Comparison of ENCODE assay signal across 15 mouse cellular contexts in genomic region chr17:23595139-23595538, GRCm38 (mm10). TPM values are rescaled to one million over a fixed set of nuclear protein-coding genes. Genes with fewer than 3 reads are reported as not detected.
A peak's percentile ranks its signal among the peaks of the same experiment; 100 is the strongest.
DNase-seq lines count a peak whose midpoint lies in the region; ATAC-seq and TF ChIP-seq lines count a peak whose summit lies in the region.
"Not testable (repeated sequence)": the region's sequence is repeated elsewhere in the genome, so short reads cannot be mapped to it uniquely, and the experiment has no call there.
"Had no signal": no experiment of that assay in that cellular context is flagged by ENCODE, and none has a peak within 500 bp of the region (broad histone marks: within the 10 kb centered on the region; RNA-seq: fewer than 3 reads in every experiment).

No protein-coding gene starts in this region.

- H3K9me3 ChIP-seq in CH12.LX (replicated peaks; ENCODE audit: low read length); ES-E14 (ENCODE audit: control insufficient read depth, insufficient read depth, low read depth, low read length); MEL (replicated peaks; ENCODE audit: insufficient read depth, low read length); forebrain, embryonic 11.5 days (ENCODE audit: control insufficient read depth, low read length): not testable (repeated sequence)

- H3K9ac ChIP-seq in CH12.LX (ENCODE audit: insufficient read depth, low read depth); ES-E14 (ENCODE audit: insufficient read depth, low read depth, low read length, poor library complexity, severe bottlenecking); MEL (ENCODE audit: control insufficient read depth, low read depth, low read length, poor library complexity, severe bottlenecking); forebrain, embryonic 11.5 days (ENCODE audit: low read length): not testable (repeated sequence)

- H3K27me3 ChIP-seq in CH12.LX (replicated peaks): peaks cover 57% of the 10 kb centered on the region
- not testable (repeated sequence) for H3K27me3 ChIP-seq in MEL (ENCODE audit: control insufficient read depth in 1 of 2, insufficient read depth in 2 of 2, low read length in 2 of 2); forebrain, embryonic 11.5 days (ENCODE audit: control insufficient read depth, insufficient read depth, low read length)

- H3K4me3 ChIP-seq in CH12.LX (replicated peaks in 1 of 3; ENCODE audit: low read depth in 2 of 3, low read length in 2 of 3, poor library complexity in 1 of 3); ES-E14 (ENCODE audit: insufficient read depth in 1 of 2, low read depth in 1 of 2, low read length in 2 of 2, poor library complexity in 1 of 2, severe bottlenecking in 1 of 2); MEL (ENCODE audit: control insufficient read depth in 1 of 2, insufficient read depth in 1 of 2, low read depth in 2 of 2, low read length in 2 of 2); forebrain, embryonic 11.5 days (ENCODE audit: low read depth, low read length): not testable (repeated sequence)

- in situ Hi-C loops in CH12.LX (cut with MboI; ENCODE audit: low pct_ligation_motif_present, low pct_unique_long_range_greater_than_20kb, low sequenced_read_pairs); ES-E14 (cut with MboI; ENCODE audit: low sequenced_read_pairs in 2 of 2, unreplicated experiment in 2 of 2): not testable (repeated sequence)

- 83% methylated on average over 4 of the region's 4 CpGs for WGBS in forebrain, embryonic 11.5 days

- not testable (repeated sequence) for H3K4me2 ChIP-seq in CH12.LX (ENCODE audit: insufficient read depth, low read depth, poor library complexity, severe bottlenecking); forebrain, embryonic 11.5 days (ENCODE audit: low read depth, low read length, severe bottlenecking)

- dilution Hi-C loops in CH12.LX (cut with MboI; ENCODE audit: extremely low pct_ligation_motif_present, extremely low pct_unique_long_range_greater_than_20kb, low sequenced_read_pairs): not testable (repeated sequence)

- not testable (repeated sequence) for TF ChIP-seq POLR2A in CH12.LX (IDR thresholded peaks at IDR 0.05; ENCODE audit: low read depth, low read length); MEL (IDR thresholded peaks at IDR 0.05; ENCODE audit: control insufficient read depth in 1 of 2, insufficient read depth in 1 of 2, low read depth in 1 of 2, low read length in 2 of 2, poor library complexity in 1 of 2)

- not testable (repeated sequence) for DNase-seq in CH12.LX (ENCODE audit: extremely low read depth); ES-E14 (ENCODE audit: low read depth, low spot score); MEL (ENCODE audit: low read depth, low spot score)
- DNase-seq in forebrain, embryonic 11.5 days (ENCODE audit: low spot score): peak; percentile 10

- H3K79me2 ChIP-seq in CH12.LX (replicated peaks; ENCODE audit: control insufficient read depth, extremely low read depth, insufficient read depth, poor library complexity, severe bottlenecking); MEL (ENCODE audit: control insufficient read depth, insufficient read depth, low read length, poor library complexity): not testable (repeated sequence)

- not testable (repeated sequence) for H3K36me3 ChIP-seq in CH12.LX (replicated peaks in 1 of 2; ENCODE audit: control insufficient read depth in 1 of 2, insufficient read depth in 1 of 2, low read length in 1 of 2); ES-E14 (ENCODE audit: control insufficient read depth, insufficient read depth, low read length, poor library complexity, severe bottlenecking); forebrain, embryonic 11.5 days (ENCODE audit: control insufficient read depth, insufficient read depth, low read length)
- peaks cover 0 to 13% of the 10 kb centered on the region in 2 experiments; a peak in 2 of 4 replicates for H3K36me3 ChIP-seq in MEL (ENCODE audit: control insufficient read depth in 1 of 2, insufficient read depth in 2 of 2, low read length in 2 of 2)

- H3K4me1 ChIP-seq in CH12.LX (ENCODE audit: control insufficient read depth in 1 of 2, insufficient read depth in 2 of 2) (peaks cover 12 to 23% of the 10 kb centered on the region in 2 experiments), MEL (ENCODE audit: control insufficient read depth in 1 of 2, insufficient read depth in 2 of 2, low read length in 2 of 2) (peaks cover 0 to 11% of the 10 kb centered on the region in 2 experiments; a peak in 2 of 4 replicates)
- not testable (repeated sequence) for H3K4me1 ChIP-seq in ES-E14 (ENCODE audit: control insufficient read depth in 2 of 2, insufficient read depth in 2 of 2, low read length in 2 of 2, poor library complexity in 1 of 2); forebrain, embryonic 11.5 days (replicated peaks; ENCODE audit: control insufficient read depth, insufficient read depth, low read length)

- TF ChIP-seq EP300 in CH12.LX (IDR thresholded peaks at IDR 0.05; ENCODE audit: low read length); MEL (IDR thresholded peaks at IDR 0.05; ENCODE audit: low read depth in 1 of 2, low read length in 2 of 2): not testable (repeated sequence)

- not testable (repeated sequence) for TF ChIP-seq CTCF in CH12.LX (conservative IDR thresholded peaks at IDR 0.05 in 1 of 2, IDR thresholded peaks at IDR 0.05 in 1 of 2; ENCODE audit: low read depth in 2 of 2, low read length in 2 of 2); MEL (IDR thresholded peaks at IDR 0.05 in 2 of 3, conservative IDR thresholded peaks at IDR 0.05 in 1 of 3; ENCODE audit: control insufficient read depth in 1 of 3, insufficient read depth in 1 of 3, low read depth in 2 of 3, low read length in 3 of 3, poor library complexity in 1 of 3, severe bottlenecking in 1 of 3)

- H3K27ac ChIP-seq in CH12.LX (ENCODE audit: insufficient read depth, low read depth); ES-E14 (ENCODE audit: insufficient read depth, low read depth, low read length, poor library complexity, severe bottlenecking); MEL (ENCODE audit: control insufficient read depth, low read depth, low read length); forebrain, embryonic 11.5 days (ENCODE audit: low read depth, low read length): not testable (repeated sequence)

- TF ChIP-seq RAD21 in CH12.LX (IDR thresholded peaks at IDR 0.05; ENCODE audit: low read depth, low read length); MEL (IDR thresholded peaks at IDR 0.05; ENCODE audit: low read depth, low read length): not testable (repeated sequence)

- not testable (repeated sequence) for ATAC-seq in forebrain, embryonic 11.5 days (replicated peaks; ENCODE audit: low FRiP score)

TF ChIP-seq in CH12.LX, 34 proteins besides CTCF, POLR2A, EP300 and RAD21:
- 0 out of 2 replicates have a peak, but pooled peaks have one; percentile 22 for TF ChIP-seq ZNF384 (IDR thresholded peaks at IDR 0.05; ENCODE audit: low read depth, low read length)
TF ChIP-seq in CH12.LX: peak in this region for 1; not testable (repeated sequence) for 33.

TF ChIP-seq in ES-E14, 5 proteins besides CTCF, POLR2A, EP300 and RAD21:
- peak; percentile 84 for TF ChIP-seq ZNF384 (IDR thresholded peaks at IDR 0.05; ENCODE audit: low read depth, low read length)

TF ChIP-seq in MEL, 35 proteins besides CTCF, POLR2A, EP300 and RAD21:
- TF ChIP-seq ZNF384 (IDR thresholded peaks at IDR 0.05; ENCODE audit: low read depth, low read length): peak; percentile 60

RNA-seq across cellular contexts. Expression of gene Zfp13, which starts 4.1 kb away (rescaled TPM):
- total RNA-seq in CH12.LX (2012; rRNA removed) (0.30 TPM in 1 of 2 replicates, not detected in the other), CH12.LX (2014; rRNA removed) (not detected in 2 replicates), ES-E14 (2012; rRNA removed) (19.9 and 26.9 TPM in 2 replicates), MEL (2012; rRNA removed) (0.08 and 0.16 TPM in 2 replicates)
- polyA plus RNA-seq in CH12.LX (2012; ENCODE audit: insufficient read length, low read depth) (not detected in 2 replicates), MEL (2012; ENCODE audit: insufficient read depth in 1 of 2, insufficient read length in 2 of 2, low read depth in 1 of 2, low replicate concordance in 2 of 2, missing spikeins in 1 of 2) (under 1 TPM in 1 of 2 experiments, not detected in 1; 0.38 TPM)
- 19.2 and 20.5 TPM in 2 replicates for polyA plus RNA-seq in forebrain, embryonic 11.5 days (2014; fragmentation: Nextera tagmentation; extraction: Ambion mirVana)
- total RNA-seq: G1E had no signal
- polyA plus RNA-seq: activated CD4-positive, CD25-positive, alpha-beta regulatory T cell, adult 4 months had no signal

RNA-seq across cellular contexts. Expression of gene Zscan10, which starts 5.5 kb away (rescaled TPM):
- not detected in 2 replicates for total RNA-seq in CH12.LX (2012; rRNA removed)
- not detected in 2 replicates for total RNA-seq in CH12.LX (2014; rRNA removed)
- polyA plus RNA-seq in CH12.LX (2012; ENCODE audit: insufficient read length, low read depth): not detected in 2 replicates
- 62.5 and 93.1 TPM in 2 replicates for total RNA-seq in ES-E14 (2012; rRNA removed)
- total RNA-seq in MEL (2012; rRNA removed): not detected in 2 replicates
- polyA plus RNA-seq in MEL (2012; ENCODE audit: insufficient read depth in 1 of 2, insufficient read length in 2 of 2, low read depth in 1 of 2, low replicate concordance in 2 of 2, missing spikeins in 1 of 2): under 1 TPM in 1 of 2 experiments, not detected in 1; 0.08 TPM
- polyA plus RNA-seq in forebrain, embryonic 11.5 days (2014; fragmentation: Nextera tagmentation; extraction: Ambion mirVana): 0.16 and 0.27 TPM in 2 replicates
- total RNA-seq: adrenal gland, adult 18-20 months; adrenal gland, adult 2 months; adrenal gland, adult 8-10 months; adrenal gland, postnatal 10 days; adrenal gland, postnatal 14 days; adrenal gland, postnatal 25 days; adrenal gland, postnatal 36 days; adrenal gland, postnatal 4 days had no signal
- polyA plus RNA-seq: adrenal gland, adult 2 months; Patski had no signal

RNA-seq across cellular contexts. Expression of gene Zfp213, which starts 31.1 kb away (rescaled TPM):
- total RNA-seq in CH12.LX (2012; rRNA removed) (10.9 and 11.4 TPM in 2 replicates), CH12.LX (2014; rRNA removed) (8.5 and 9.4 TPM in 2 replicates), ES-E14 (2012; rRNA removed) (8.4 and 8.8 TPM in 2 replicates), MEL (2012; rRNA removed) (3.4 and 3.8 TPM in 2 replicates)
- polyA plus RNA-seq in CH12.LX (2012; ENCODE audit: insufficient read length, low read depth) (7.1 and 8.0 TPM in 2 replicates), MEL (2012; ENCODE audit: insufficient read depth in 1 of 2, insufficient read length in 2 of 2, low read depth in 1 of 2, low replicate concordance in 2 of 2, missing spikeins in 1 of 2) (1 to 10 TPM in 1 of 2 experiments, not detected in 1; 3.0 TPM)
- polyA plus RNA-seq in forebrain, embryonic 11.5 days (2014; fragmentation: Nextera tagmentation; extraction: Ambion mirVana): 28.1 and 29.9 TPM in 2 replicates

RNA-seq across cellular contexts. Expression of gene Mmp25, which starts 49.9 kb away (rescaled TPM):
- total RNA-seq in CH12.LX (2012; rRNA removed) (0.04 TPM in 1 of 2 replicates, not detected in the other), CH12.LX (2014; rRNA removed) (0.04 TPM in 1 of 2 replicates, not detected in the other), ES-E14 (2012; rRNA removed) (4.7 and 4.9 TPM in 2 replicates), MEL (2012; rRNA removed) (0.03 TPM in 1 of 2 replicates, not detected in the other)
- polyA plus RNA-seq in CH12.LX (2012; ENCODE audit: insufficient read length, low read depth) (not detected in 2 replicates), MEL (2012; ENCODE audit: insufficient read depth in 1 of 2, insufficient read length in 2 of 2, low read depth in 1 of 2, low replicate concordance in 2 of 2, missing spikeins in 1 of 2) (under 1 TPM in 1 of 2 experiments, not detected in 1; 0.01 TPM)
- 0.41 and 1.0 TPM in 2 replicates for polyA plus RNA-seq in forebrain, embryonic 11.5 days (2014; fragmentation: Nextera tagmentation; extraction: Ambion mirVana)
- polyA plus RNA-seq: G1E, Patski had no signal

Comparison
In these comparisons a context has a peak if more than half of its experiments do, and no peak if none do; other contexts are left out.
1. RNA of gene Zfp13, which starts 4.1 kb away (total RNA-seq): 19.9 to 26.9 TPM in ES-E14; 0.30 TPM in CH12.LX and 0.08 to 0.16 TPM in MEL; every median in the first group is over 10 times any median in the second.
2. RNA of gene Zscan10, which starts 5.5 kb away (total RNA-seq): 62.5 to 93.1 TPM in ES-E14; not detected in CH12.LX and not detected in MEL; every median in the first group is over 10 times any median in the second.